8 mouse cellular contexts compared by ENCODE assay signal in genomic region chr11:86758559-86758958, GRCm38 (mm10). TPM values are rescaled to one million over a fixed set of nuclear protein-coding genes. Genes with fewer than 3 reads are reported as not detected.
DNase-seq lines count a peak whose midpoint lies in the region; ATAC-seq and TF ChIP-seq lines count a peak whose summit lies in the region.

No protein-coding gene starts in this region.

- peak overlapping the region; percentile 91 for H3ac ChIP-seq in C2C12 (ENCODE audit: control insufficient read depth, insufficient read length, low read depth)

- peak overlapping the region; percentile 72 for H3K4me2 ChIP-seq in forebrain, embryonic 12.5 days
- peak overlapping the region; percentile 90 for H3K4me2 ChIP-seq in liver, embryonic 16.5 days (ENCODE audit: low read depth, low read length)

- H3K27ac ChIP-seq in heart, embryonic 10.5 days = peak overlapping the region; percentile 98
- H3K27ac ChIP-seq in forebrain, embryonic 12.5 days = peak overlapping the region; percentile 96
- peak overlapping the region; percentile 100 for H3K27ac ChIP-seq in liver, embryonic 16.5 days (ENCODE audit: low read length)

- H3K9ac ChIP-seq in forebrain, embryonic 12.5 days = peak overlapping the region; percentile 84
- peak overlapping the region; percentile 97 for H3K9ac ChIP-seq in liver, embryonic 16.5 days (ENCODE audit: low read depth, low read length)

- 36% methylated on average over 6 of the region's 6 CpGs for WGBS in heart, embryonic 10.5 days
- 39% methylated on average over 6 of the region's 6 CpGs for WGBS in forebrain, embryonic 12.5 days
- WGBS in liver, embryonic 16.5 days (ENCODE audit: insufficient replicate concordance) = 6% methylated on average over 6 of the region's 6 CpGs

- peaks cover 53% of the 10 kb centered on the region for H3K79me2 ChIP-seq in C2C12 (ENCODE audit: control insufficient read depth, insufficient read depth)

- no peak for TF ChIP-seq CTCF in C2C12 (IDR thresholded peaks at IDR 0.05; ENCODE audit: control insufficient read depth, insufficient read depth, insufficient read length)

- H3K9me3 ChIP-seq in heart, embryonic 10.5 days = no peaks in the 10 kb centered on the region
- H3K9me3 ChIP-seq in forebrain, embryonic 12.5 days = no peaks in the 10 kb centered on the region
- H3K9me3 ChIP-seq in liver, embryonic 16.5 days (replicated peaks; ENCODE audit: control insufficient read depth, low read length) = no peaks in the 10 kb centered on the region

- DNase-seq in heart, embryonic 10.5 days (ENCODE audit: low spot score) = no peak
- DNase-seq in heart, postnatal 25 days (ENCODE audit: low spot score) = no peak
- DNase-seq in thymus, postnatal 10 days (ENCODE audit: low spot score in 2 of 2) = no peak
- DNase-seq in kidney, postnatal 4 days = no peak
- no peak for DNase-seq in lung, adult 18-20 months

- H3K36me3 ChIP-seq in heart, embryonic 10.5 days = peaks cover 6% of the 10 kb centered on the region
- H3K36me3 ChIP-seq in C2C12 (ENCODE audit: control insufficient read depth, insufficient read depth) = peaks cover 20% of the 10 kb centered on the region
- no peaks in the 10 kb centered on the region for H3K36me3 ChIP-seq in forebrain, embryonic 12.5 days (replicated peaks)
- H3K36me3 ChIP-seq in liver, embryonic 16.5 days (ENCODE audit: control insufficient read depth, insufficient read depth) = 0 out of 2 replicates have a peak, but pooled peaks cover under 1% of the 10 kb centered on the region

- intact Hi-C loops in heart, postnatal 25 days (cut with DNase I) = no loop called here

- peaks cover 36% of the 10 kb centered on the region for H3K79me3 ChIP-seq in C2C12 (ENCODE audit: low read depth)

- H3K4me3 ChIP-seq in heart, embryonic 10.5 days = peak overlapping the region; percentile 88
- H3K4me3 ChIP-seq in C2C12 (ENCODE audit: insufficient read depth, poor library complexity, severe bottlenecking) = peak overlapping the region; percentile 100
- H3K4me3 ChIP-seq in forebrain, embryonic 12.5 days (replicated peaks) = peak overlapping the region; percentile 96
- peak overlapping the region; percentile 93 for H3K4me3 ChIP-seq in liver, embryonic 16.5 days (ENCODE audit: low read depth, low read length)

- H3K27me3 ChIP-seq in heart, embryonic 10.5 days (ENCODE audit: insufficient read depth, poor library complexity, severe bottlenecking) = no peaks in the 10 kb centered on the region
- no peaks in the 10 kb centered on the region for H3K27me3 ChIP-seq in C2C12 (ENCODE audit: control insufficient read depth, insufficient read depth, insufficient read length)
- H3K27me3 ChIP-seq in forebrain, embryonic 12.5 days = no peaks in the 10 kb centered on the region
- H3K27me3 ChIP-seq in liver, embryonic 16.5 days (ENCODE audit: control insufficient read depth, insufficient read depth, low read depth, low read length) = no peaks in the 10 kb centered on the region

- no peak for ATAC-seq in forebrain, embryonic 12.5 days (ENCODE audit: low FRiP score)
- ATAC-seq in liver, embryonic 16.5 days (ENCODE audit: low read depth) = peak; percentile 9; the same call in 1 of the 2 replicates

- peaks cover 15% of the 10 kb centered on the region for H3K4me1 ChIP-seq in heart, embryonic 10.5 days
- H3K4me1 ChIP-seq in forebrain, embryonic 12.5 days = peaks cover 25% of the 10 kb centered on the region
- H3K4me1 ChIP-seq in liver, embryonic 16.5 days (ENCODE audit: control insufficient read depth, low read depth, low read length) = peaks cover 37% of the 10 kb centered on the region

TF ChIP-seq in C2C12, 6 proteins besides CTCF, POLR2A, EP300 and RAD21:
- no peak for TF ChIP-seq MYOG (IDR thresholded peaks at IDR 0.05; ENCODE audit: control insufficient read depth, extremely low read depth, insufficient read length)
- no peak for TF ChIP-seq CEBPB (IDR thresholded peaks at IDR 0.05; ENCODE audit: low read depth)
- no peak for TF ChIP-seq USF1 (IDR thresholded peaks at IDR 0.05; ENCODE audit: low read depth)
- TF ChIP-seq MAX (IDR thresholded peaks at IDR 0.05) = no peak
- TF ChIP-seq MYOD1 (IDR thresholded peaks at IDR 0.05; ENCODE audit: control insufficient read depth, insufficient read length, low read depth) = no peak
- TF ChIP-seq FOSL1 (IDR thresholded peaks at IDR 0.05; ENCODE audit: insufficient read depth, low read length, poor library complexity, severe bottlenecking) = no peak

RNA-seq across cellular contexts. Expression of gene Cltc, which starts 1.2 kb away (rescaled TPM):
- polyA plus RNA-seq in heart, embryonic 10.5 days (2016; fragmentation: Nextera tagmentation; extraction: Ambion mirVana) = 143 and 206 TPM in 2 replicates
- 100 to 1,000 TPM; 136 to 155 TPM for total RNA-seq in heart, postnatal 25 days (2021)
- polyA plus RNA-seq in C2C12 (2012; fragmentation: generic; extraction: Trizol) = 65.1 TPM
- polyA plus RNA-seq in forebrain, embryonic 12.5 days (2016; fragmentation: Nextera tagmentation; extraction: Ambion mirVana) = 159 and 167 TPM in 2 replicates
- 87.5 and 96.5 TPM in 2 replicates for polyA plus RNA-seq in liver, embryonic 16.5 days (2015; fragmentation: Nextera tagmentation; extraction: Ambion mirVana)

RNA-seq across cellular contexts. Expression of gene Dhx40, which starts 49.0 kb away (rescaled TPM):
- polyA plus RNA-seq in heart, embryonic 10.5 days (2016; fragmentation: Nextera tagmentation; extraction: Ambion mirVana) = 14.4 and 19.7 TPM in 2 replicates
- 10 to 100 TPM; 17.8 to 18.0 TPM for total RNA-seq in heart, postnatal 25 days (2021)
- polyA plus RNA-seq in C2C12 (2012; fragmentation: generic; extraction: Trizol) = 6.3 TPM
- 44.0 and 48.2 TPM in 2 replicates for polyA plus RNA-seq in forebrain, embryonic 12.5 days (2016; fragmentation: Nextera tagmentation; extraction: Ambion mirVana)
- polyA plus RNA-seq in liver, embryonic 16.5 days (2015; fragmentation: Nextera tagmentation; extraction: Ambion mirVana) = 10.4 and 10.8 TPM in 2 replicates
